Mouse (Mus musculus): ENCODE measurements around the gene Olfr1271. TPM values are rescaled to one million over a fixed set of nuclear protein-coding genes. Genes with fewer than 3 reads are reported as not detected.
"Not testable (repeated sequence)": the region's sequence is repeated elsewhere in the genome, so short reads cannot be mapped to it uniquely, and the experiment has no call there.

Olfr1271 gene
- total RNA-seq (2015; ENCODE audit: low replicate concordance) = not detected in 2 replicates
- total RNA-seq (2017; ENCODE audit: low replicate concordance) = not detected in 2 replicates

DNA sequence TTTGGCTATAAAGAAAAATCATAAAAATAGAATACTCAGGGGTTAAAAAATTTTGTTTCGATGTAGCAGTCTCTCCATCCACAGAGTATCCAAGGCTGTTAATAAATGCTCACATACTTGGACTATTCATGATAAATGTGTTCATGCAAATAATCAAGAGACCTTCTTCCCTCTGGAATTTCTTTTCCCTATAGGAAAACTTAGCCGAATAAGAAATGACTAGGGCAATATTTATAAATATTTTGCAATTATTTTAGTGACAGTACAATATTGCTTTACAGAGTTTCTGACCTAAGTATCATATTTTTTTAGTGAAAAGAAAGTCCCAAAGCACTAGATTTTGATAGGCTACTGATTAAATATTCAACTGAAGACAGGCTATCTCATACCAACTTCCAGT is at the start of gene Olfr1271:
Gene Olfr1271 (minus strand): TSS at position 101 of the 400 bp plus-strand sequence.
- ATAC-seq (replicated peaks; ENCODE audit: low FRiP score, poor library complexity, severe bottlenecking) = no peak

DNA sequence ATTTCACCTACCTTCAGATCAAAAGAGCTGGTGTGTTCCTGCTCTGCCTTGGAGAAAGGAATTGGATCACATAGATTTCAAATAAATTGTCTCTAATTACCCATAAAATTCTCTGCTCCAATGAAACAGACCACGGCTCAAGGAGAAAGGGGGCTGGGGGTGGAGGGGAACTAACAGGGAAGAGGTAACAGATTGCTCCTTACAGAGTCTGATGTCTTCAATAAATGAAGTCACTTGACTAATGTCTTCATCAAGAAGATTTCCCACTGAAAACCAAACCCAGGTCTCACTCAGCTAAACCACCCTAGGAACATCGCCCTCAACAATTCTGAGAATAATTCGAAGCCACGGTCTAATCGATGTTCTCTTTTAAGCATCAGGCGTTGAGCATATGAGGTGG is 21.9 kb upstream of the Olfr1271 start, which contains the start of gene Olfr1272:
Gene Olfr1272 (minus strand): TSS at position 101 of the 400 bp plus-strand sequence.
- ATAC-seq (replicated peaks; ENCODE audit: low FRiP score, poor library complexity, severe bottlenecking) = no peak

DNA sequence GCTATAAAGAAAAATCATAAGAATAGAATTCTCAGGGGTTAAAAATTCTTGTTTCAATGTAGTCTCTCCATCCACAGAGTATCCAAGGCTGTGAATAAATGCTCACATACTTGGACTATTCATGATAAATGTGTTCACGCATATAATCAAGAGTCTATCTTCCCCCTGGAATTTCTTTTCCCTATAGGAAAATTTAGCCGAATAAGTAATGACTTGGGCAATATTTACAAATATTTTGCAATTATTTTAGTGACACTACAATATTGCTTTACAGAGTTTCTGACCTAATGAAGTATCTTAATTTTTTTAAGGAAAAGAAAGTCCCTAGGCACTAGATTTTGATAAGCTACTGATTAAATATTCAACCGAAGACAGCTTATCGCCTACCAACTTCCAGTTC is 13.3 kb downstream of the Olfr1271 start, which contains the start of gene Olfr142:
Gene Olfr142 (minus strand): TSS at position 101 of the 400 bp plus-strand sequence.
- ATAC-seq (replicated peaks; ENCODE audit: low FRiP score, poor library complexity, severe bottlenecking) = no peak

DNA sequence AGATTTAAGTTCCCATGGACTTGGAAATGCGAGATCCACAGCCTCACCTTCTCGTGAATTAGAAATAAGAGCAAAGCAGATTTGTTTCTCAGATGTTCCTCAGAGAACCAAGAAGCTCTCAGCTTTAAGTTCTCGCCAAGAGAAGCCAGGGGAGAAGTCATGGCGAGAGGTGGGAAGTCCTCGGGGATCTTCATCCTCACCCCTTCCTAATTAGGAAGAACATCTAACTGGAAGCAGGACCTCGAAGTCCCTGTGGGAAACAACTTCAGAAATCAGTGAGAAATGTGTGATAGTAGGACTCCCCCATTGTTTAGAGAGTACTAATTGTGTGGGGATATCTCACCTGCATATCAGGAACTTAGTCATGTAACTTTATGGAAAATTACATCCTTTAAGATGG is 46.4 kb downstream of the Olfr1271 start, which contains the start of gene Olfr1506:
Gene Olfr1506 (minus strand): TSS at position 101 of the 400 bp plus-strand sequence.
- not testable (repeated sequence) for ATAC-seq (replicated peaks; ENCODE audit: low FRiP score, poor library complexity, severe bottlenecking)

Other genes with a start within 250 kb of the Olfr1271 start
- gene Olfr1264, start 245.5 kb downstream of the Olfr1271 start, total RNA-seq (2015; ENCODE audit: low replicate concordance) = not detected in 2 replicates
- gene Olfr1264, start 245.5 kb downstream of the Olfr1271 start, total RNA-seq (2017; ENCODE audit: low replicate concordance) = not detected in 2 replicates
- not detected in 2 replicates for gene Olfr1265, start 235.7 kb downstream of the Olfr1271 start, total RNA-seq (2015; ENCODE audit: low replicate concordance)
- not detected in 2 replicates for gene Olfr1265, start 235.7 kb downstream of the Olfr1271 start, total RNA-seq (2017; ENCODE audit: low replicate concordance)
- not detected in 2 replicates for gene Olfr140, start 207.4 kb downstream of the Olfr1271 start, total RNA-seq (2015; ENCODE audit: low replicate concordance)
- not detected in 2 replicates for gene Olfr140, start 207.4 kb downstream of the Olfr1271 start, total RNA-seq (2017; ENCODE audit: low replicate concordance)
- not detected in 2 replicates for gene Olfr1269, start 149.6 kb downstream of the Olfr1271 start, total RNA-seq (2015; ENCODE audit: low replicate concordance)
- not detected in 2 replicates for gene Olfr1269, start 149.6 kb downstream of the Olfr1271 start, total RNA-seq (2017; ENCODE audit: low replicate concordance)
- not detected in 2 replicates for gene Olfr32, start 128.7 kb downstream of the Olfr1271 start, total RNA-seq (2015; ENCODE audit: low replicate concordance)
- gene Olfr32, start 128.7 kb downstream of the Olfr1271 start, total RNA-seq (2017; ENCODE audit: low replicate concordance) = not detected in 2 replicates
- not detected in 2 replicates for gene Olfr1270, start 117.9 kb downstream of the Olfr1271 start, total RNA-seq (2015; ENCODE audit: low replicate concordance)
- not detected in 2 replicates for gene Olfr1270, start 117.9 kb downstream of the Olfr1271 start, total RNA-seq (2017; ENCODE audit: low replicate concordance)
- gene Olfr1506, start 46.5 kb downstream of the Olfr1271 start, total RNA-seq (2015; ENCODE audit: low replicate concordance) = not detected in 2 replicates
- 1.2 and 2.8 TPM in 2 replicates for gene Olfr1506, start 46.5 kb downstream of the Olfr1271 start, total RNA-seq (2017; ENCODE audit: low replicate concordance)
- gene Olfr142, start 13.4 kb downstream of the Olfr1271 start, total RNA-seq (2015; ENCODE audit: low replicate concordance) = not detected in 2 replicates
- gene Olfr142, start 13.4 kb downstream of the Olfr1271 start, total RNA-seq (2017; ENCODE audit: low replicate concordance) = not detected in 2 replicates
- gene Olfr1272, start 21.8 kb upstream of the Olfr1271 start, total RNA-seq (2015; ENCODE audit: low replicate concordance) = not detected in 2 replicates
- gene Olfr1272, start 21.8 kb upstream of the Olfr1271 start, total RNA-seq (2017; ENCODE audit: low replicate concordance) = not detected in 2 replicates
- 1.8 TPM in 1 of 2 replicates, not detected in the other for gene Gm13769, start 51.2 kb upstream of the Olfr1271 start, total RNA-seq (2015; ENCODE audit: low replicate concordance)
- not detected in 2 replicates for gene Gm13769, start 51.2 kb upstream of the Olfr1271 start, total RNA-seq (2017; ENCODE audit: low replicate concordance)
- not detected in 2 replicates for gene Olfr1274-ps, start 127.7 kb upstream of the Olfr1271 start, total RNA-seq (2015; ENCODE audit: low replicate concordance)
- not detected in 2 replicates for gene Olfr1274-ps, start 127.7 kb upstream of the Olfr1271 start, total RNA-seq (2017; ENCODE audit: low replicate concordance)

All from erythroid progenitor cell, adult 5-6 weeks (primary cell).